Mouse (Mus musculus): ENCODE data around the gene H2al1f.
"Not testable (repeated sequence)": the region's sequence is repeated elsewhere in the genome, so short reads cannot be mapped to it uniquely, and the experiment has no call there.

H2al1f gene

GRCm38 (mm10) chrX:11314858-11315257 is at the start of gene H2al1f:
H2al1f (plus strand) TSS chrX:11315158.
- DNase-seq (ENCODE audit: low read depth), result not testable (repeated sequence)

GRCm38 (mm10) chrX:11267791-11268190 is 47.2 kb upstream of the H2al1f start:
- no peak for DNase-seq (ENCODE audit: low read depth)

- DNase-seq (ENCODE audit: low read depth), result no peak
These were observed 45.9 kb upstream of the H2al1f start for GRCm38 (mm10) chrX:11269074-11269473.

- no peak for DNase-seq (ENCODE audit: low read depth)
These were observed 41.8 kb upstream of the H2al1f start for GRCm38 (mm10) chrX:11273190-11273589.

GRCm38 (mm10) chrX:11277083-11277482 is 37.9 kb upstream of the H2al1f start:
- no peak for DNase-seq (ENCODE audit: low read depth)

GRCm38 (mm10) chrX:11280741-11281140 is 34.2 kb upstream of the H2al1f start:
- no peak for DNase-seq (ENCODE audit: low read depth)

- DNase-seq (ENCODE audit: low read depth), result no peak
These were observed 26.6 kb upstream of the H2al1f start for GRCm38 (mm10) chrX:11288306-11288882.

GRCm38 (mm10) chrX:11289244-11289643 is 25.7 kb upstream of the H2al1f start:
- DNase-seq (ENCODE audit: low read depth), result no peak

- DNase-seq (ENCODE audit: low read depth), result not testable (repeated sequence)
These were observed 16.0 kb upstream of the H2al1f start, which contains the start of gene H2al1a for GRCm38 (mm10) chrX:11298957-11299356. H2al1a (plus strand) TSS chrX:11299257.

GRCm38 (mm10) chrX:11302132-11302531 is 12.8 kb upstream of the H2al1f start, which contains the start of gene H2al1b:
H2al1b (plus strand) TSS chrX:11302432.
- not testable (repeated sequence) for DNase-seq (ENCODE audit: low read depth)

GRCm38 (mm10) chrX:11305355-11305754 is 9.6 kb upstream of the H2al1f start, which contains the start of gene H2al1c:
H2al1c (plus strand) TSS chrX:11305655.
- not testable (repeated sequence) for DNase-seq (ENCODE audit: low read depth)

- not testable (repeated sequence) for DNase-seq (ENCODE audit: low read depth)
These were observed 6.4 kb upstream of the H2al1f start, which contains the start of gene H2al1d for GRCm38 (mm10) chrX:11308524-11308923. H2al1d (plus strand) TSS chrX:11308824.

- DNase-seq (ENCODE audit: low read depth), result not testable (repeated sequence)
These were observed 3.3 kb upstream of the H2al1f start, which contains the start of gene H2al1e for GRCm38 (mm10) chrX:11311634-11312033. H2al1e (plus strand) TSS chrX:11311934.

GRCm38 (mm10) chrX:11317956-11318355 is 3.0 kb downstream of the H2al1f start, which contains the start of gene H2al1g:
H2al1g (plus strand) TSS chrX:11318256.
- DNase-seq (ENCODE audit: low read depth), result not testable (repeated sequence)

- not testable (repeated sequence) for DNase-seq (ENCODE audit: low read depth)
These were observed 6.2 kb downstream of the H2al1f start, which contains the start of gene H2al1h for GRCm38 (mm10) chrX:11321192-11321591. H2al1h (plus strand) TSS chrX:11321492.

- DNase-seq (ENCODE audit: low read depth), result not testable (repeated sequence)
These were observed 9.4 kb downstream of the H2al1f start, which contains the start of gene H2al1i for GRCm38 (mm10) chrX:11324359-11324758. H2al1i (plus strand) TSS chrX:11324659.

- DNase-seq (ENCODE audit: low read depth), result not testable (repeated sequence)
These were observed 12.6 kb downstream of the H2al1f start, which contains the start of gene H2al1j for GRCm38 (mm10) chrX:11327522-11327921. H2al1j (plus strand) TSS chrX:11327822.

- DNase-seq (ENCODE audit: low read depth), result no peak
These were observed 30.8 kb downstream of the H2al1f start for GRCm38 (mm10) chrX:11345762-11346161.

GRCm38 (mm10) chrX:11346756-11347155 is 31.8 kb downstream of the H2al1f start:
- no peak for DNase-seq (ENCODE audit: low read depth)

- DNase-seq (ENCODE audit: low read depth), result no peak
These were observed 45.9 kb downstream of the H2al1f start for GRCm38 (mm10) chrX:11360823-11361222.

GRCm38 (mm10) chrX:11361261-11361660 is 46.3 kb downstream of the H2al1f start:
- DNase-seq (ENCODE audit: low read depth), result no peak

GRCm38 (mm10) chrX:11363890-11364289 is 48.9 kb downstream of the H2al1f start:
- no peak for DNase-seq (ENCODE audit: low read depth)
